Mouse (Mus musculus) embryonic facial prominence, embryonic 14.5 days (tissue): ENCODE results near the gene Abcg2. TPM values are rescaled to one million over a fixed set of nuclear protein-coding genes. Genes with fewer than 3 reads are reported as not detected.
"Not testable (repeated sequence)": the region's sequence is repeated elsewhere in the genome, so short reads cannot be mapped to it uniquely, and the experiment has no call there.

Experiments used
- ATAC-seq: fragments of 200-750 bp; cut with Nextera tagmentation; 2 replicates; pipeline ENCODE4 v1.8.0; 2017; ENCODE audit warnings: low read depth, moderate number of reproducible peaks, moderate TSS enrichment
- DNase-seq: peaks from one replicate; pipeline ENCODE4 v3.0.0-alpha.2; 2015; ENCODE audit warnings: low spot score
- H3K27ac ChIP-seq: fragments of 300-500 bp; sonication (generic); replicated peaks from 2 replicates; pipeline ENCODE4 v1.5.1; 2014; ENCODE audit warnings: low read depth, mild to moderate bottlenecking, low read length, moderate library complexity
- H3K27me3 ChIP-seq: fragments of 300-500 bp; sonication (generic); replicated peaks from 2 replicates; pipeline ENCODE4 v1.6.1; 2014; ENCODE audit warnings: low read length; ENCODE audit not compliant: control insufficient read depth, insufficient read depth
- H3K36me3 ChIP-seq: fragments of 300-500 bp; sonication (generic); 2 replicates; pipeline ENCODE4 v1.6.1; 2014; ENCODE audit warnings: low read length, mixed read lengths; ENCODE audit not compliant: control insufficient read depth, insufficient read depth
- H3K4me1 ChIP-seq: fragments of 300-500 bp; sonication (generic); 2 replicates; pipeline ENCODE4 v1.6.1; 2014; ENCODE audit warnings: antibody characterized with exemption, low read length; ENCODE audit not compliant: control insufficient read depth, insufficient read depth
- H3K4me2 ChIP-seq: fragments of 300-500 bp; sonication (generic); 2 replicates; pipeline ENCODE4 v1.6.1; 2014; ENCODE audit warnings: low read depth, mild to moderate bottlenecking, low read length, moderate library complexity, mixed read lengths
- H3K4me3 ChIP-seq: fragments of 300-500 bp; sonication (generic); 2 replicates; pipeline ENCODE4 v1.5.1; 2014; ENCODE audit warnings: low read depth, mild to moderate bottlenecking, low read length
- H3K9ac ChIP-seq: fragments of 300-500 bp; sonication (generic); 2 replicates; pipeline ENCODE4 v1.6.1; 2014; ENCODE audit warnings: low read depth, mild to moderate bottlenecking, low read length, moderate library complexity, mixed read lengths
- H3K9me3 ChIP-seq: fragments of 300-500 bp; sonication (generic); 2 replicates; pipeline ENCODE4 v1.6.1; 2016; ENCODE audit warnings: low read length; ENCODE audit not compliant: control insufficient read depth
- WGBS: fragments of 180-500 bp; shearing (Covaris S2); extraction: QIAGEN DNeasy Blood & Tissue Kit; methylation state at CpG from one replicate; pipeline ENCODE4 v1.1.7; 2014; 5-methylcytosine and 5-hydroxymethylcytosine counted together
- polyA plus RNA-seq: library from polyadenylated mRNA; unstranded; fragments of >200 nt; fragmentation: Nextera tagmentation; extraction: Ambion mirVana; gene quantifications from 2 replicates; pipeline ENCODE4 v1.2.1, GENCODE M21; 2014

Abcg2 gene
- polyA plus RNA-seq, 1 experiment from 2014 or later = 56.8 TPM

- peak overlapping the region; percentile 36 for H3K9ac ChIP-seq
- ATAC-seq (peak; percentile 60), DNase-seq (peak; percentile 56)
- H3K9me3 ChIP-seq, H3K4me1 ChIP-seq, H3K27me3 ChIP-seq, H3K36me3 ChIP-seq: not testable (repeated sequence)
- H3K4me3 ChIP-seq = peak overlapping the region; percentile 26
- H3K4me2 ChIP-seq = peak overlapping the region; percentile 44
- WGBS = under 1% methylated on average over 8 of the region's 9 CpGs
- H3K27ac ChIP-seq = peak overlapping the region; percentile 41
Measured at GRCm38 (mm10) chr6:58595639-58596293, 11.4 kb downstream of the Abcg2 start.

- Histone ChIP-seq H3K9me3 (no peaks in the 10 kb centered on the region), H3K4me2 (peak overlapping the region; percentile 44), H3K27me3 (no peaks in the 10 kb centered on the region), H3K27ac (peak overlapping the region; percentile 41), H3K36me3 (no peaks in the 10 kb centered on the region), H3K4me1 (no peaks in the 10 kb centered on the region; the same call in 1 of the 2 replicates), H3K9ac (peak overlapping the region; percentile 36), H3K4me3 (peak overlapping the region; percentile 26)
- 14% methylated on average over 16 of the region's 16 CpGs for WGBS
- DNase-seq = peak; percentile 88
- peak; percentile 88 for ATAC-seq
Measured at GRCm38 (mm10) chr6:58596294-58596653, 12.0 kb downstream of the Abcg2 start.

- DNase-seq = peak; percentile 49
- 74% methylated on average over 1 of the region's 1 CpGs for WGBS
Measured at GRCm38 (mm10) chr6:58602119-58602518, 17.8 kb downstream of the Abcg2 start.

GRCm38 (mm10) chr6:58602991-58603390, 18.7 kb downstream of the Abcg2 start:
- not testable (repeated sequence) for H3K4me3 ChIP-seq, H3K27ac ChIP-seq, DNase-seq, H3K4me2 ChIP-seq, H3K9ac ChIP-seq, H3K36me3 ChIP-seq, H3K4me1 ChIP-seq, ATAC-seq, H3K27me3 ChIP-seq, H3K9me3 ChIP-seq

More at GRCm38 (mm10) chr6:58602119-58602518, 17.8 kb downstream of the Abcg2 start:
- not testable (repeated sequence) for H3K9me3 ChIP-seq, H3K27ac ChIP-seq, H3K27me3 ChIP-seq, H3K9ac ChIP-seq, H3K4me1 ChIP-seq, H3K4me2 ChIP-seq, H3K4me3 ChIP-seq, ATAC-seq, H3K36me3 ChIP-seq

- H3K36me3 ChIP-seq, H3K9ac ChIP-seq, H3K4me3 ChIP-seq, H3K27ac ChIP-seq, H3K4me2 ChIP-seq, H3K27me3 ChIP-seq, H3K4me1 ChIP-seq, H3K9me3 ChIP-seq: not testable (repeated sequence)
- peak; percentile 61 for ATAC-seq
- WGBS = 71% methylated on average over 3 of the region's 3 CpGs
- DNase-seq = peak; percentile 45
Measured at GRCm38 (mm10) chr6:58603485-58604090, 19.3 kb downstream of the Abcg2 start.

- Histone ChIP-seq H3K4me3 (no peak overlapping the region), H3K4me1 (no peaks in the 10 kb centered on the region), H3K9me3 (peaks cover 11% of the 10 kb centered on the region; the same call in 1 of the 2 replicates), H3K27me3 (no peaks in the 10 kb centered on the region), H3K4me2 (no peak overlapping the region), H3K36me3 (no peaks in the 10 kb centered on the region), H3K27ac (no peak overlapping the region), H3K9ac (no peak overlapping the region)
- ATAC-seq = no peak
- DNase-seq = no peak
- 81% methylated on average over 4 of the region's 4 CpGs for WGBS
Measured at GRCm38 (mm10) chr6:58606642-58607041, 22.3 kb downstream of the Abcg2 start.

- Histone ChIP-seq H3K4me3 (no peak overlapping the region), H3K36me3 (no peaks in the 10 kb centered on the region), H3K27me3 (no peaks in the 10 kb centered on the region), H3K27ac (no peak overlapping the region), H3K9ac (no peak overlapping the region), H3K4me1 (no peaks in the 10 kb centered on the region), H3K4me2 (no peak overlapping the region), H3K9me3 (peaks cover 11% of the 10 kb centered on the region; the same call in 1 of the 2 replicates)
- WGBS = 90% methylated on average over 2 of the region's 2 CpGs
- ATAC-seq (no peak), DNase-seq (no peak)
Measured at GRCm38 (mm10) chr6:58608422-58608821, 24.1 kb downstream of the Abcg2 start.

GRCm38 (mm10) chr6:58609919-58610759, 25.8 kb downstream of the Abcg2 start:
- no peak for ATAC-seq
- Histone ChIP-seq H3K27me3 (no peaks in the 10 kb centered on the region), H3K9me3 (peaks cover 11% of the 10 kb centered on the region; the same call in 1 of the 2 replicates), H3K9ac (no peak overlapping the region), H3K36me3 (no peaks in the 10 kb centered on the region), H3K4me2 (no peak overlapping the region), H3K4me1 (no peaks in the 10 kb centered on the region), H3K4me3 (no peak overlapping the region), H3K27ac (no peak overlapping the region)
- 80% methylated on average over 6 of the region's 6 CpGs for WGBS
- no peak for DNase-seq
